8 mouse cellular contexts compared by ENCODE assay signal in the genomic region with DNA sequence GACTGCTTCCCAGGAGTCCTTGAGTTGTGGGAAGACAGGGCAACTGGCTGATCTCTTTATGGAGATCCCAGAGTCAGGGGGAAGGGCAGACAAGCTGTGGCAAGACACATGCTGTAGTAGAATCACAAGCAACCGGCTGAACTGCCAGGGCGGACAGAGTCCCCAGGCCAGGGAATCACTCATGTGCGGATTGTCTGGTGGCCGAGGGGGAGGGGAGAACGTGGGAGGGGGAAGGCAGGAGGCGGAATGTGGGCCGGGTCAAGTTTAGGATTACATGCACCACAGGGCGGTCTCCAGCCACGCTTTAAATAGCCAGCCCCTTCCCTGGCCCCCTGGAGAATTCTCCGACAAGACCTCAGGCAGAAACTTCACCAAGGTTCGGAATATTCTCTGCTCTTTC. TPM values are rescaled to one million over a fixed set of nuclear protein-coding genes. Genes with fewer than 3 reads are reported as not detected.
DNase-seq lines count a peak whose midpoint lies in the region; ATAC-seq and TF ChIP-seq lines count a peak whose summit lies in the region.

A gene (plus strand): TSS at position 274 of the 400 bp plus-strand sequence.

- no peak within 1 kb of the TSS for H3K9ac ChIP-seq in midbrain, embryonic 12.5 days (replicated peaks)

- no peak within 1 kb of the TSS for H3K4me3 ChIP-seq in midbrain, embryonic 12.5 days

- H3K4me1 ChIP-seq in midbrain, embryonic 12.5 days: peaks cover 14% of the 10 kb centered on the region

- TF ChIP-seq POLR2A in brain, embryonic 14.5 days (IDR thresholded peaks at IDR 0.05; ENCODE audit: borderline replicate concordance, extremely low read depth, insufficient read depth, insufficient read length, poor library complexity, severe bottlenecking): no peak

- no peaks in the 10 kb centered on the region for H3K36me3 ChIP-seq in midbrain, embryonic 12.5 days

- H3K27ac ChIP-seq in midbrain, embryonic 12.5 days (replicated peaks): no peak within 1 kb of the TSS

- DNase-seq in frontal cortex, adult 2 months (ENCODE audit: extremely low spot score in 1 of 2, low spot score in 1 of 2): no peak
- DNase-seq in frontal cortex, postnatal 14 days (ENCODE audit: low spot score in 2 of 2): no peak
- peak; percentile 31 for DNase-seq in brain, embryonic 14.5 days (ENCODE audit: low read depth)
- DNase-seq in gonadal fat pad, adult 2 months (ENCODE audit: low read depth): no peak
- peak; percentile 76 to 90 for DNase-seq in kidney, postnatal 25 days
- DNase-seq in cerebellum, adult 9-10 months: no peak
- no peak for DNase-seq in layer of hippocampus, adult 18-20 months (ENCODE audit: low spot score in 2 of 2)

- TF ChIP-seq CTCF in brain, embryonic 14.5 days (IDR thresholded peaks at IDR 0.05; ENCODE audit: borderline replicate concordance, extremely low read depth, insufficient read depth, insufficient read length): no peak

- 3% methylated on average over 11 of the region's 11 CpGs for WGBS in midbrain, embryonic 12.5 days

- H3K4me2 ChIP-seq in midbrain, embryonic 12.5 days (replicated peaks): 0 out of 2 replicates have a peak within 1 kb of the TSS, but pooled peaks have one; percentile 17

- peak; percentile 62; the same call in 1 of the 2 replicates for ATAC-seq in midbrain, embryonic 12.5 days (ENCODE audit: low FRiP score, low read depth)

- peaks cover 9% of the 10 kb centered on the region for H3K27me3 ChIP-seq in midbrain, embryonic 12.5 days

- H3K9me3 ChIP-seq in midbrain, embryonic 12.5 days: no peaks in the 10 kb centered on the region

RNA-seq across cellular contexts. Expression of the gene that starts here (rescaled TPM):
- 12.3 and 17.9 TPM in 2 replicates for polyA plus RNA-seq in frontal cortex, adult 2 months (2012; rRNA removed)
- 18.4 and 25.4 TPM in 2 replicates for polyA plus RNA-seq in brain, embryonic 14.5 days (2012; rRNA removed)
- 23.9 and 56.6 TPM in 2 replicates for polyA plus RNA-seq in gonadal fat pad, adult 2 months (2012; rRNA removed)
- polyA plus RNA-seq in midbrain, embryonic 12.5 days (2016; fragmentation: Nextera tagmentation; extraction: Ambion mirVana): 6.4 and 10.8 TPM in 2 replicates
- total RNA-seq in layer of hippocampus, adult 18-20 months (2021): 10 to 100 TPM in 1 of 2 experiments, 1 to 10 TPM in 1; 8.9 to 11.6 TPM

Comparison
In these comparisons a context has a peak if more than half of its experiments do, and no peak if none do; other contexts are left out.
1. DNase-seq: peak in brain, embryonic 14.5 days (single experiment) and kidney, postnatal 25 days (2 of 2); none in frontal cortex, adult 2 months (0 of 2), frontal cortex, postnatal 14 days (0 of 2), gonadal fat pad, adult 2 months (single experiment), cerebellum, adult 9-10 months (single experiment) and layer of hippocampus, adult 18-20 months (0 of 2).